Mouse (Mus musculus) cortical plate, adult 2 months (tissue): ENCODE results near the gene Pi4ka.

Source experiments
- CTCF ChIP-seq: fragments of 200-500 bp; IDR thresholded peaks from 2 replicates; pipeline ENCODE4 v1.5.1; 2011; ENCODE audit warnings: mild to moderate bottlenecking, control low read depth, low read length; ENCODE audit not compliant: insufficient read depth; ENCODE audit errors: extremely low read depth
- POLR2A ChIP-seq: fragments of 200-500 bp; IDR thresholded peaks from 2 replicates; pipeline ENCODE4 v1.6.1; 2011; ENCODE audit warnings: mild to moderate bottlenecking, low read length, control low read depth; ENCODE audit not compliant: insufficient read depth; ENCODE audit errors: extremely low read depth

GRCm38 (mm10) chr16:17392784-17393183, 13.3 kb downstream of the Pi4ka start:
- TF ChIP-seq POLR2A (no peak), CTCF (no peak)
